Mouse (Mus musculus) limb, embryonic 12.5 days (tissue): ENCODE measurements at regions not wholly inside any gene's neighbourhood (a gene's known extent, or its start where the extent isn't known, plus 50 kb on each side); places are given as distances from the start of the nearest gene placed in this dataset.

Source experiments
- ATAC-seq: fragments of 200-750 bp; cut with Nextera tagmentation; 2 replicates; pipeline ENCODE4 v1.8.0; 2017; ENCODE audit warnings: low read depth, moderate TSS enrichment; ENCODE audit not compliant: insufficient number of reproducible peaks, insufficient read depth, low FRiP score, low TSS enrichment
- H3K27ac ChIP-seq: fragments of 300-500 bp; sonication (generic); 2 replicates; pipeline ENCODE4 v1.5.1; 2016; ENCODE audit warnings: mild to moderate bottlenecking, moderate library complexity
- H3K27me3 ChIP-seq: fragments of 300-500 bp; sonication (generic); 2 replicates; pipeline ENCODE4 v1.6.1; 2016; ENCODE audit warnings: mild to moderate bottlenecking, moderate library complexity
- H3K36me3 ChIP-seq: fragments of 300-500 bp; sonication (generic); 2 replicates; pipeline ENCODE4 v1.6.1; 2016; ENCODE audit warnings: mild to moderate bottlenecking, moderate library complexity
- H3K4me1 ChIP-seq: fragments of 300-500 bp; sonication (generic); replicated peaks from 2 replicates; pipeline ENCODE4 v1.6.1; 2016
- H3K4me2 ChIP-seq: fragments of 300-500 bp; sonication (generic); 2 replicates; pipeline ENCODE4 v1.6.1; 2016; ENCODE audit warnings: mild to moderate bottlenecking, moderate library complexity
- H3K4me3 ChIP-seq: fragments of 300-500 bp; sonication (generic); replicated peaks from 2 replicates; pipeline ENCODE4 v1.5.1; 2016; ENCODE audit warnings: mild to moderate bottlenecking
- H3K9ac ChIP-seq: fragments of 300-500 bp; sonication (generic); replicated peaks from 2 replicates; pipeline ENCODE4 v1.6.1; 2016; ENCODE audit warnings: mild to moderate bottlenecking, moderate library complexity
- H3K9me3 ChIP-seq: fragments of 300-500 bp; sonication (generic); 2 replicates; pipeline ENCODE4 v1.6.1; 2016; ENCODE audit warnings: mild to moderate bottlenecking, moderate library complexity
- WGBS: fragments of 180-500 bp; shearing (Covaris S2); methylation state at CpG from one replicate; pipeline ENCODE4 v1.1.7; 2016; 5-methylcytosine and 5-hydroxymethylcytosine counted together

DNA sequence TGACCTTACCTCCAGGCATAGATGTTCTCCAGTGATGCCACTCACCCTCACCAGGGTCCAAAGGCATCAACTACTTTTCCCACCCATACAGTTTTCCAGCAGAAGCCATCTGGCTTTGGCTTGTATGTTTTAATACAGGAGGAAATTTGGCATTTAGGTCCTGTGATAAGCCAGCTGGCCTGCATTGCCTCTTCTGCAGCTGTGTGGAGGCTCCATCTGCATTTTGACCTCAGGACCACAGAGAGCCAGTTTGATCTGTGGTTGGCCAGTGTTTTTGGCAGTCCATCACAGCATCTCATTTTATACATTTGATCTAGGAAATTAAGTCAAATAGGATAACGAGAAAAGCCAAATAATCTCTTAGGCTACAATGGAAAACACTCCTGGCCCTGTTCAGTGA is 315.1 kb upstream of the Sphkap start:
- ATAC-seq = no peak

DNA sequence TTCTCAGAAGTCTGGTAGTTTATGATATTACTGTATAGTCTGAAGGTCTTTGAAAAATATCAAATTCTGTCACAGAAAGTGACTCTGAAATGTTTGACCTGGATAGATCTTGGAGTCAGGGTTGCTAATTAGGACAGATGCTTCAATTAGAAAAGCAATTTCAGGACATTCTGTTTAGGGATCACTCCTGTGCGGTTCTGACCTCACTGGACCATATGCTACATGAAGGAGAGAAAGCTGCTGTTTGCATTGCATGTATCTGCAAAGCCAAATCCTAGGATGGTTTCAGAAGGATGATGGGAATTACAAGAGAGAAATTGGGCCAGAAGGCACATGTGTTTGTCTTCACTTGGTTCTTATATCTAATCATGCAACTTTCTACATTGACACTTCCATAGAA is 312.2 kb upstream of the Sphkap start:
- ATAC-seq = no peak
- Histone ChIP-seq H3K27me3 (no peaks in the 10 kb centered on the region), H3K9ac (no peak overlapping the region), H3K4me3 (no peak overlapping the region), H3K4me2 (no peak overlapping the region), H3K4me1 (no peaks in the 10 kb centered on the region), H3K9me3 (no peaks in the 10 kb centered on the region), H3K36me3 (no peaks in the 10 kb centered on the region), H3K27ac (no peak overlapping the region)
- WGBS = 83% methylated on average over 1 of the region's 1 CpGs

More for the DNA sequence above, 315.1 kb upstream of the Sphkap start:
- Histone ChIP-seq H3K27me3 (no peaks in the 10 kb centered on the region; the same call in 1 of the 2 replicates), H3K4me1 (no peaks in the 10 kb centered on the region), H3K4me2 (no peak overlapping the region), H3K9ac (no peak overlapping the region), H3K36me3 (no peaks in the 10 kb centered on the region), H3K4me3 (no peak overlapping the region), H3K27ac (no peak overlapping the region), H3K9me3 (no peaks in the 10 kb centered on the region)
- WGBS = 57% methylated on average over 1 of the region's 1 CpGs

DNA sequence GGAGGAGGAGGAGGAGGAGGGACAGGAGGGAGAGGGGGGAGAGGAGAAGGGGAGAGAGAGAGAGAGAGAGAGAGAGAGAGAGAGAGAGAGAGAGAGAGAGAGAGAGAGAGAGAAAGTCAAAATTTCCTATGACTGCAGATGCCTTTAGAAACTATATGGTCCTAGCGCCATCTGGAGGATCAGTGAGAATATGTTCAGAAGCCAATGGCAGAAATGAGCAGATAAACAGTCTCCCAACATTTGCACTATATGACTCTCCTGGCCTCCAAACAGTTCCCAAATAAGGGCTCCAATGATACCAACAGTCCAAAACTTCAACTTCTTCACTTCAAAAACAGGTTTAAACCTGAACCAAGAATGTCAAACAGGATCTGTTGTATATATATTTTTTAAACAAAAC is 309.1 kb upstream of the Sphkap start:
- H3K4me3 ChIP-seq = no peak overlapping the region
- no peaks in the 10 kb centered on the region for H3K36me3 ChIP-seq
- H3K4me1 ChIP-seq = no peaks in the 10 kb centered on the region
- no peak overlapping the region for H3K4me2 ChIP-seq
- no peaks in the 10 kb centered on the region for H3K9me3 ChIP-seq
- WGBS = 0% methylated on average over 1 of the region's 1 CpGs
- H3K9ac ChIP-seq = no peak overlapping the region
- ATAC-seq = no peak
- no peaks in the 10 kb centered on the region for H3K27me3 ChIP-seq
- H3K27ac ChIP-seq = no peak overlapping the region

DNA sequence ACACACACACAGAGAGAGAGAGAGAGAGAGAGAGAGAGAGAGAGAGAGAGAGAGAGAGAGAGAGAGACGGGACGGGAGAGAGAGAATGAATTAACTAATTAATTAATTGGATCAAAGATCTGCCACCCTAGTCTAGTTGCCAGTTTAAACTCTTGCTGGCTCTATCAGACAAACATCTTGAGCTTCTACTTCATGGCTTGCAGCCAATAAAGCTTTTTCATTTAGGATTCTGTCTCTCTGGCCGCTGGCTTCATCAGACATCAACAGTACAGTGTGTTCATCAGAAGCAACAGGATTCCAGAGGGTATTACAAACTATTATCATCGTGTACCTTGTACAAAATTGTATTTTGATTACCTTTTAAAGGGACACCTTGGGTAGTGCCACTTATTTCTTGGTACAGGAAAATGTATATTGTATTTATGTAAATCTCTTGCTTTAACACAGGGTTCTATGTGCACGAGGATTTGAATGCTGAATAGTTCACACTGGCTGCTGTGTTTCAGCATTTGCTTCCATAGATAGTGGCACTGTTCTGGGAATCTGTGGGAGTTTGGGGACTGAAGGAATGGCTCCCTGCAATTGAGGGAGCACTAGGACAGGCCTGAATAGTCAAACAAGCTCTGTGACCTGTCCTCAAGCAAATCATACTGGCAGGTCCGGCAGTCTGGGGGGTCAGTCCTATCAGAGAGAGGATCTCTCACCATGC is 293.9 kb upstream of the Sphkap start:
- no peak overlapping the region for H3K27ac ChIP-seq
- H3K27me3 ChIP-seq = no peaks in the 10 kb centered on the region
- WGBS = 87% methylated on average over 6 of the region's 6 CpGs
- no peaks in the 10 kb centered on the region for H3K4me1 ChIP-seq
- no peak overlapping the region for H3K4me2 ChIP-seq
- no peaks in the 10 kb centered on the region for H3K36me3 ChIP-seq
- no peak overlapping the region for H3K4me3 ChIP-seq
- H3K9ac ChIP-seq = no peak overlapping the region
- H3K9me3 ChIP-seq = no peaks in the 10 kb centered on the region
- ATAC-seq = no peak

DNA sequence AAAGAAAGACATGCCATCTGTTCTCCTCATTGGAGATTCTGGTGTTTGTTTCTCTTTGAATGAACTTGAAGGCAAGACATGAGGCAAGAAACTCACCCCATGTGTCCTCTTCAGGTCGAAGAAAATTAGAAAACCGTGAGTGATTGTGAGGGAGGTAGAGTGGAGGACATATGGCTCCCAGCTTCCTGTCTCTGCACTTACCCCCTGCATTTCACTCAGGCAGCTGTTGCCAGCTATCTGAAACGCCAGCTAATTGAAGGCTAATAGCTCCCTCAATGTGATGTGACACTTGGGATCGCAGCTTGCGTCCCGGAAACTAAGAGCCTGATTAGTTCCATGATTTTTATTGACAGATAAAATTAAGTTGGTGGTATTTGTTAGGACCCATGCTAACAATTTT is 289.4 kb upstream of the Sphkap start:
- H3K4me2 ChIP-seq = no peak overlapping the region
- H3K27me3 ChIP-seq = no peaks in the 10 kb centered on the region
- 13% methylated on average over 6 of the region's 6 CpGs for WGBS
- no peak overlapping the region for H3K27ac ChIP-seq
- H3K9ac ChIP-seq = no peak overlapping the region
- H3K4me1 ChIP-seq = no peaks in the 10 kb centered on the region
- H3K4me3 ChIP-seq = no peak overlapping the region
- no peak for ATAC-seq
- no peaks in the 10 kb centered on the region for H3K36me3 ChIP-seq
- no peaks in the 10 kb centered on the region for H3K9me3 ChIP-seq

DNA sequence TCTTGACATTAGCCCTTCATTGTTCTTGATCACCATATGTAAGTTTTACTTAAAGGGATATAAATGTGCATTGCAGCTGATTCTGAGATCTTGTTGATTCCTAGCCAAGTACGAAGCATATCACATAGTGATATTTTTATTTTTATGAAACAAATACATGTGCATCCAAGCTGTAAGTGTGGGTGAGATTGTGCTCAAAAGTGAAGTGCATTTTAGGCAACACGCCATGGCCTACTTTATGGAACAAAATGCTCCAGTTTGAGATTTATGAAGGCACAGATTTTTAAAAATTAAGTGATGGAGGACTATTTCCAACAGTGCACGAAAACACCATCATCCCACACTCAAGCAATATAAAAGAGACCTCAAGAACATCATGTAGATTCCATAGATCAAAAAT is 277.2 kb upstream of the Sphkap start:
- H3K36me3 ChIP-seq = no peaks in the 10 kb centered on the region
- H3K4me1 ChIP-seq = no peaks in the 10 kb centered on the region
- WGBS = 81% methylated on average over 3 of the region's 3 CpGs
- H3K4me3 ChIP-seq = no peak overlapping the region
- H3K9ac ChIP-seq = no peak overlapping the region
- H3K27me3 ChIP-seq = no peaks in the 10 kb centered on the region
- H3K4me2 ChIP-seq = no peak overlapping the region
- H3K9me3 ChIP-seq = no peaks in the 10 kb centered on the region
- no peak overlapping the region for H3K27ac ChIP-seq
- ATAC-seq = no peak

DNA sequence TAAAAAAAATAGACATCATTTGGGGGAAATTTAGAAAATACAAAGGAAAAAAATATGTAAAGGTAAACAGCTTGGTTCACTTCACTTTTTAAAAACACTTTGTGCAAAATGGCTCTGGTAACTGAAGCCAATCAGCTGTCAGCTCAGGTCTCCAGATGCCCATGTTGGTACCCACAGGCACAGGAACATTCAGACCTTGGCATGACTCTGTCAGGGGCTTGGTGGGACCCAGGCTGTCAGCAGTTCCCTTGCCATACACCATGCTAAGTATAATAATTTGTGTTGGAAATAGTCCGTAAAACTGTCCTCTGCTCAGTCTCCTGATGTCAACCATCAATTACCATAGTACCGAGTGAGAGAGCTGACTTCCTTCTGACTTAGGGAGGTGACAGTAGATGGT is 257.3 kb upstream of the Sphkap start:
- Histone ChIP-seq H3K4me3 (no peak overlapping the region), H3K27me3 (no peaks in the 10 kb centered on the region), H3K9ac (no peak overlapping the region), H3K4me1 (no peaks in the 10 kb centered on the region), H3K27ac (no peak overlapping the region), H3K9me3 (no peaks in the 10 kb centered on the region), H3K36me3 (no peaks in the 10 kb centered on the region), H3K4me2 (no peak overlapping the region)
- ATAC-seq = no peak
- 80% methylated on average over 2 of the region's 2 CpGs for WGBS

DNA sequence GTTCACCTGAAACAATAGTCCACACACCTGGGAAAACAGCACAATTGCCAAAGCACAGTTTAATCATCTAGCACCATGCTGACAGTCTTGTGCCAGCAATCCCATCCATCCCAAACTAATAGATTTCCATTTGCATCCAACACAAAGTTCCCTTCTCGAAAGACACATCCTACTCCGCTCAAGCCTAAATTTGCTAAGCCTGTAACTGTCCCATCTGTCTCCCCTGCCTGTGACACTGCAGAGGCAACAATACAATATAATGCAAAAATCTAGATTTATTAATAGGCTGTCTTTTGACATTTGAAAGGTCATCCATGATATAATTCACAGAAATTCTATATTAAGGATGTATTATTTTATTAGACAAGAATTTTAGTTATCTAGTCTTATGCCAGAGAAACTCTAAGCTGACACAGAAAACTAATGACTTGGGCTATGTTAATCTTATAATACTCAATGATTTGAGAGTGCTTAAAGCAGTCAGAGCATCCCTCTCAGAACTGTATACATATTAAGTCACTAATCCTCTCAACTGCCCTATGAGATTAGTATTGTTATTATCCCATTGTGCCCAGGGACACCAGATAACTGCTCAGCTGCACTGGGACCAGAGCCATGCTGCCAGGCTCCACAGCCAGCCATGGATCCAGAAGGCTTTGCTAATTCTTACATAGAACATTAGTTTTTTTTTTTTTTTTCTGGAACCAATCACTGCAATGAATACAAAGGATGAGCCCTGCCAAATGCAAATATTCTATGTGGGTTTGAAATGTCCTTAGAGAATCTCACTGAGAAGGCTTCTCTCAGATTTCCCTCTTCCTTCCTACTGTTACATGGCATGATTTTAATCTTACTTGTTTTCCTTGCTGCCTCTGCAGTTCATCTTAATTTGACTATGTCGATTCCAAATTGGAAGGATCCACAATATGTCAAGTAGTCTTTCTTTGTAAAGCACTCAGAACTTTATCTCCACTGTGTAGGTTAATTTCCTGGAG is 254.1 kb upstream of the Sphkap start:
- no peak for ATAC-seq
- Histone ChIP-seq H3K36me3 (no peaks in the 10 kb centered on the region), H3K27me3 (no peaks in the 10 kb centered on the region), H3K9ac (no peak overlapping the region), H3K4me3 (no peak overlapping the region), H3K4me2 (no peak overlapping the region), H3K9me3 (no peaks in the 10 kb centered on the region), H3K4me1 (no peaks in the 10 kb centered on the region), H3K27ac (no peak overlapping the region)
- 93% methylated on average over 3 of the region's 3 CpGs for WGBS

DNA sequence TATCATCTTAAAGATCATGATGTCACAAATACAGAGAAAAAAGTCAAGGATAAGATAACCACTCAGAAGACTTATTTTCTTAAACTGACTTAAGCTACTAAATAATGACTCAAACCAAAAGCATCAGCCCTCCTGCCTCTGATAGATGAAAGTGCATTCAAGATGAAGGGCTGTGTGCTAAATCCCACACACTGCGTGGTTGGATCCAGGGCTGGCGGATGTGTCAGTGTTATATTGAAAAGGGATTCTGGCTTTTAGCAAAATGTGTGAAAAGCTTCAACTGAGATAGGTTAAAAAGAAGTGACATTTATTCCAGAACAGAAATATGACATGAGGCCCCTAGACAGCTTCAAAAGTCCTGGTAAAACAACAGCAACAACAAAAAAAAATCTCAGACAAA is 245.7 kb upstream of the Sphkap start:
- Histone ChIP-seq H3K4me3 (no peak overlapping the region), H3K27ac (no peak overlapping the region), H3K4me2 (no peak overlapping the region), H3K9ac (no peak overlapping the region), H3K27me3 (no peaks in the 10 kb centered on the region), H3K4me1 (no peaks in the 10 kb centered on the region), H3K9me3 (no peaks in the 10 kb centered on the region), H3K36me3 (no peaks in the 10 kb centered on the region)
- no peak for ATAC-seq
- 88% methylated on average over 2 of the region's 2 CpGs for WGBS

DNA sequence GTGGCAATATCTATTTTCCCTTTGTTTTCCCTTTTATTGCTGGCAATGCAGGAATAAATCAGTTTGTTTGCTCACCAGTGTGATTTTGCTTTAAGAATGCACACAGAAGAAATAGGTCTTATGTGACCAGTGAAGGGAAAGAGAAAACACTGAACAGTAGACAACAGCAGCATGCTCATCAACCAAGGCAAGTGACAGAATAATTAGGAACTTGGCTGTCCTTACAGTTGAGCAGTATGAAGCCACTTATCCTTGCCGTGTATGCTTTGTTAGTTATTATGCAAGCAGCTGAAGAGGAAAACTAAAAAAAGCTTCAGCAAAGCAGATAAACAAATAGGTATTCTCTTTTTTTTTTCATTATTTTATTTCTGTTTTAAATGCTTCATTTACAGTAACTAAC is 237.6 kb upstream of the Sphkap start:
- Histone ChIP-seq H3K27ac (no peak overlapping the region), H3K36me3 (no peaks in the 10 kb centered on the region), H3K9ac (no peak overlapping the region), H3K9me3 (no peaks in the 10 kb centered on the region), H3K4me1 (no peaks in the 10 kb centered on the region), H3K4me3 (no peak overlapping the region), H3K4me2 (no peak overlapping the region), H3K27me3 (no peaks in the 10 kb centered on the region)
- 86% methylated on average over 1 of the region's 1 CpGs for WGBS
- ATAC-seq = no peak

DNA sequence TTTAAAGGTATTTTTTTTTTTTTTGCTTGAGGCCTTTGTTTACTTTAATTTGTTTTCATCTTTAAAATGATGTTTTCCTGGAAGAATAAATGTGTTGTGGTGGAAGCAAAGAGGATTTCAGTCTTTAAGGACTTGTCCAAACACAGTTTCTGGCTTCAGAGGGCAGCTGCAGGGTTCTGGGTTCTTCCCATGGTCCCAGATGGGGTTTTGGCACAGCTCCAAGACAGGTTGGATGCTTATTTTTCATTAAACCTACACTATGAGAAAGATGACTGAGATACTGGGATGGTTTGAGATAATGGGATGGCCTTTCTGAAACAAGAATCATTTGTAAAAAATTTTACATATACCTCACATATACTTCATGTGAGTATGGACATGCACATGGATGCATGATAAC is 234.7 kb upstream of the Sphkap start:
- no peak for ATAC-seq
- Histone ChIP-seq H3K27me3 (no peaks in the 10 kb centered on the region), H3K9ac (no peak overlapping the region)

More for the DNA sequence above, 234.7 kb upstream of the Sphkap start:
- H3K9me3 ChIP-seq = no peaks in the 10 kb centered on the region
- no peaks in the 10 kb centered on the region for H3K4me1 ChIP-seq
- H3K4me2 ChIP-seq = no peak overlapping the region
- H3K4me3 ChIP-seq = no peak overlapping the region
- no peak overlapping the region for H3K27ac ChIP-seq
- no peaks in the 10 kb centered on the region for H3K36me3 ChIP-seq
